Mouse (Mus musculus) heart, adult 11 months (tissue): ENCODE data around the gene Dhx35.

Source experiments
- DNase-seq: peaks from one replicate; pipeline ENCODE4 v3.0.0; 2022

Dhx35 gene

GRCm38 (mm10) chr2:158898469-158899196 lies 104.0 kb downstream of the Dhx35 start:
- no peak for DNase-seq
